Mouse (Mus musculus) monocyte, adult 5-6 weeks (primary cell): ENCODE measurements around the gene Bend4. TPM values are rescaled to one million over a fixed set of nuclear protein-coding genes. Genes with fewer than 3 reads are reported as not detected.

Experiments used
- ATAC-seq: fragments of 153-309, 156-312 bp; replicated peaks from 2 replicates; pipeline ENCODE4 v1.8.0; 2017; ENCODE audit warnings: mild to moderate bottlenecking; ENCODE audit not compliant: low TSS enrichment, insufficient number of reproducible peaks, severe bottlenecking, poor library complexity, low FRiP score
- total RNA-seq: library from RNA; stranded (forward); fragments of 200-1000, 200-491, 200-594 nt; gene quantifications from 3 replicates; pipeline ENCODE4 v1.2.3, GENCODE M21; 2017

Gene Bend4
- total RNA-seq, 1 experiment from 2014 or later = 1.9 TPM

GRCm38 (mm10) chr5:67362316-67362715, 65.8 kb downstream of the Bend4 start:
- no peak for ATAC-seq

- ATAC-seq = no peak
These were observed 79.2 kb downstream of the Bend4 start for GRCm38 (mm10) chr5:67348949-67349348.

- ATAC-seq = no peak
These were observed 81.0 kb downstream of the Bend4 start for GRCm38 (mm10) chr5:67347060-67347459.

Other genes starting within 250 kb of the Bend4 start
- gene Tmem33, start 167.7 kb downstream of the Bend4 start, total RNA-seq = 24.9 to 49.5 TPM (median 30.6 TPM) in 3 replicates
- 33.4 to 55.8 TPM (median 37.3 TPM) in 3 replicates for gene Slc30a9, start 121.4 kb downstream of the Bend4 start, total RNA-seq
- gene Shisa3, start 179.6 kb upstream of the Bend4 start, total RNA-seq = not detected in 3 replicates